Mouse (Mus musculus): ENCODE measurements around the gene Dnajc28.

DNA sequence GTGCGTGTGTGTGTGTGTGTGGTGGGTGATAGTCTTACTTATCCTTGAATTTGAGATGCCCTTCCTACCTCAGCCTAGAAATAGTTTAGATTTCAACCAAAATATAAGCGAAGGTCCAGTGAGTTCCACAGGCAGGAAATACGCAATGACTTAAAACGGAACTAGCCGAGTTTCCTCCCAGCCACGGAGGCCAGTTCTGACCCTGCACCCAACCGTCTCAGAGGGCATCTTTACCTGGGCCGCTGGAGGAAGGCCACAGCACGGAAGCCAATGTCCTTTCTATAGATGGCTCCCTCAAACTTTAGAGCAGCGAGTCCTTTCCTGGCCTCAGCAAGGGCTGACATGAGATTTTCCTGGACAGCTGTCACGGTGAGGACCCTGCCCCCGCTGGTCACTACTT, 14.8 kb upstream of the Dnajc28 start:
- TF ChIP-seq POLR2A (IDR thresholded peaks at IDR 0.05; ENCODE audit: borderline replicate concordance, extremely low read depth, insufficient read depth, insufficient read length, poor library complexity, severe bottlenecking) (no peak), CTCF (IDR thresholded peaks at IDR 0.05; ENCODE audit: borderline replicate concordance, extremely low read depth, insufficient read depth, insufficient read length) (no peak)
